Mouse (Mus musculus): Measurements from ENCODE around the gene Zc3h12c. TPM values are rescaled to one million over a fixed set of nuclear protein-coding genes. Genes with fewer than 3 reads are reported as not detected.

The Zc3h12c gene
- total RNA-seq, 2 experiments from 2014 or later = 12.6 to 12.9 TPM

- DNase-seq = no peak
Observed at GRCm38 (mm10) chr9:52165706-52166090, 2.7 kb downstream of the Zc3h12c start.

GRCm38 (mm10) chr9:52165076-52165705, 3.2 kb downstream of the Zc3h12c start:
- DNase-seq = no peak

GRCm38 (mm10) chr9:52160512-52160911, 7.9 kb downstream of the Zc3h12c start:
- no peak for DNase-seq

GRCm38 (mm10) chr9:52158561-52158960, 9.8 kb downstream of the Zc3h12c start:
- DNase-seq = no peak

GRCm38 (mm10) chr9:52155417-52155816, 13.0 kb downstream of the Zc3h12c start:
- DNase-seq = no peak

GRCm38 (mm10) chr9:52154253-52154652, 14.1 kb downstream of the Zc3h12c start:
- DNase-seq = no peak

GRCm38 (mm10) chr9:52152076-52152826, 16.1 kb downstream of the Zc3h12c start:
- DNase-seq = no peak

- DNase-seq = no peak
Observed at GRCm38 (mm10) chr9:52149768-52150167, 18.6 kb downstream of the Zc3h12c start.

GRCm38 (mm10) chr9:52149286-52149685, 19.1 kb downstream of the Zc3h12c start:
- DNase-seq = no peak

GRCm38 (mm10) chr9:52148831-52149230, 19.5 kb downstream of the Zc3h12c start:
- DNase-seq = no peak

GRCm38 (mm10) chr9:52148311-52148710, 20.1 kb downstream of the Zc3h12c start:
- DNase-seq = no peak

GRCm38 (mm10) chr9:52146241-52146640, 22.1 kb downstream of the Zc3h12c start:
- no peak for DNase-seq

- no peak for DNase-seq
Observed at GRCm38 (mm10) chr9:52132771-52133170, 35.6 kb downstream of the Zc3h12c start.

- no peak for DNase-seq
Observed at GRCm38 (mm10) chr9:52130348-52130747, 38.0 kb downstream of the Zc3h12c start.

GRCm38 (mm10) chr9:52125225-52125624, 43.1 kb downstream of the Zc3h12c start:
- no peak for DNase-seq

- DNase-seq = no peak
Observed at GRCm38 (mm10) chr9:52119212-52119611, 49.2 kb downstream of the Zc3h12c start.

GRCm38 (mm10) chr9:52113091-52113490, 55.3 kb downstream of the Zc3h12c start:
- no peak for DNase-seq

GRCm38 (mm10) chr9:52110738-52111137, 57.6 kb downstream of the Zc3h12c start:
- DNase-seq = no peak

GRCm38 (mm10) chr9:52107161-52107560, 61.2 kb downstream of the Zc3h12c start:
- DNase-seq = no peak

GRCm38 (mm10) chr9:52105423-52105822, 62.9 kb downstream of the Zc3h12c start:
- DNase-seq = no peak

GRCm38 (mm10) chr9:52104225-52104615, 64.2 kb downstream of the Zc3h12c start:
- DNase-seq = no peak

GRCm38 (mm10) chr9:52103448-52104224, 64.7 kb downstream of the Zc3h12c start:
- no peak for DNase-seq

Data from layer of hippocampus, postnatal 36 days (tissue).